Mouse (Mus musculus): Measurements from ENCODE around the gene Nkapd1. TPM values are rescaled to one million over a fixed set of nuclear protein-coding genes. Genes with fewer than 3 reads are reported as not detected.
"Not testable (repeated sequence)": the region's sequence is repeated elsewhere in the genome, so short reads cannot be mapped to it uniquely, and the experiment has no call there.

Gene Nkapd1
- total RNA-seq (2017), result 43.5 and 73.0 TPM in 2 replicates

GRCm38 (mm10) chr9:50616766-50617603, at the start of gene Nkapd1, which contains the start of gene Pih1d2:
TSS of gene Nkapd1 (minus strand) at chr9:50617464.
TSS of gene Pih1d2 (plus strand) at chr9:50617321.
- peak; percentile 84 to 92 for ATAC-seq (replicated peaks in 1 of 2; ENCODE audit: insufficient read depth in 1 of 2, low FRiP score in 2 of 2, low TSS enrichment in 1 of 2, low read depth in 1 of 2, poor library complexity in 2 of 2, severe bottlenecking in 2 of 2)

DNA sequence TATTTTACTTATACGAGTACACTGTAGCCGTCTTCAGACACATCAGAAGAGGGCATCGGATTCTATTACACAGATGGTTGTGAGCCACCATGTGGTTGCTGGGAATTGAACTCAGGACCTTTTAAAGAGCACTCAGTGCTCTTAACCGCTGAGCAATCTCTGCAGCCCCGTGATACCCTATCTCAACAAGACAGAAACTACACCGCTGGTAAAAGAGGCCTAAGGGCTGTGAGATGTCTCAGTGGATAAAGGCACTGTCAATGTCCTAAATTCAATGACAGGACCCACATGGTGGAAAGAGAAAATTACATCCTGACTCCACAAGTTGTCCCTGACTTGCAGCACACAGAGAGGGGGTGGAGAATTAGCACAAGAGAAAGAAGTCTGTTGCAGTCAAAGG, 49.2 kb upstream of the Nkapd1 start:
- ATAC-seq (replicated peaks in 1 of 2; ENCODE audit: insufficient read depth in 1 of 2, low FRiP score in 2 of 2, low TSS enrichment in 1 of 2, low read depth in 1 of 2, poor library complexity in 2 of 2, severe bottlenecking in 2 of 2), result no peak

- ATAC-seq (replicated peaks in 1 of 2; ENCODE audit: insufficient read depth in 1 of 2, low FRiP score in 2 of 2, low TSS enrichment in 1 of 2, low read depth in 1 of 2, poor library complexity in 2 of 2, severe bottlenecking in 2 of 2), result no peak
Measured at GRCm38 (mm10) chr9:50664826-50665225, 47.6 kb upstream of the Nkapd1 start.

GRCm38 (mm10) chr9:50660431-50660830, 43.2 kb upstream of the Nkapd1 start:
- ATAC-seq (replicated peaks in 1 of 2; ENCODE audit: insufficient read depth in 1 of 2, low FRiP score in 2 of 2, low TSS enrichment in 1 of 2, low read depth in 1 of 2, poor library complexity in 2 of 2, severe bottlenecking in 2 of 2), result no peak; a peak in 1 of 4 replicates

DNA sequence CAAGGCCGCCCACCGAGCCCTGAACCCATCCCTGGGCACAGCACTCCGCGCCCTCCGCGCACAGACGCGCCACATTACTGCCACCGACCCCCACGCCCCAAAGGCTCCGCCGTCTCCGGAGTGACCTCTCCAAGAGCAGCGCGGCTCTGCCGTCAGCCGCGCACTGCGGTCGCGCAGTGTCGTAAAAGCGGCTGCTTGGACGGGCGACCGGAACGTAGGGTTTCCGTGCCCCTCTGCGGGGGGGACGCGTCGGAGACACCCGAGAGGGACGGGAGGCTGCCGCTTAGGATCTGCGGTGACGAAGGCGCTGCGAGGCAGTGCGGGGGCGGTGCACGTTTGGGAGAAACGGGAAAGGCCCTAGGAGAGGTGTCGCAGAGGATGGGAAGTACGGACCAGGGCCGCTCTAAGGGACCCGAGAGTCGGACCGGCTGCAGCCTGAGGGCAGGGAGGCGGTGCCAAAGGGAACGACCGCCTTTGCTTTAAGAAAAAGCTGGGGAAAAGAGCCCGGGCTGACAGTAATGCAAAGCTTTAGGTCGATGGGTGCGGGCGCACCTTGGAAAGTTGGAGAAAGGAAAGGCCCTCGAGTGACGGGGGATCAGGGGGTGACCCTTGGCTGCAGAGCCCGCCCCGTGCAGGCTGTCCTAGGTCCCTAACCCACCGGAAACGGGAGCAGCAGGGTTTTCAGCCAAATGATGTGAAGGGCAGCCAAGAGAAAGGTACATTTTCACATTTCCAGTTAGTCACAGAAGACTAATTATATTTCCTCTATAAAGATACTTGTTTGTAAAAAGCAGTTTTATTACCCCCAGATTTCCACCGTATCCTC, 42.3 kb upstream of the Nkapd1 start, which contains the start of gene Dlat:
TSS of gene Dlat (minus strand) at position 389 of the 826 bp plus-strand sequence.
- peak; percentile 86 to 92 for ATAC-seq (replicated peaks in 1 of 2; ENCODE audit: insufficient read depth in 1 of 2, low FRiP score in 2 of 2, low TSS enrichment in 1 of 2, low read depth in 1 of 2, poor library complexity in 2 of 2, severe bottlenecking in 2 of 2)

DNA sequence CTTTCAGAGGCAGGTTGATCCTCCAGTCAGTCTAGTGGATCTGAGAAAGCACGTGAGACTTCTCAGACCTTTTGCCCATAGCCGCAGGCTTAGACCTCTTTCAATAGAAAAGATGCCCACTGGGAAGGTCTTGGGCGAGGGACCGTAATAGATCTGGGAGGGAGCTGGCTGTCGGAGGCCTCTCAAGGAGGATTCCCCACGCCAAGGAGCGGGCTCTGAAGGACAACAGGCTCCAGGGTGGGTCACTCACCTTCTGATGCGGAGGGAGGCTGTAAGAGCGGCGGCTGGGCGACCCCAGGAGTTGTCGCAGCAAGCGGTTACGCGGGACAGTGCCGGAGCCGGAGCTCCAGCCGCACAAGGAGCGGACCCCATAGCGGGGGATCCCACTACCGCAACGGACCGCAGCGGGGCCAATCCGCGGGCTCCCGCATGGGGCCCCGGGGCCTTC, 41.7 kb upstream of the Nkapd1 start:
- ATAC-seq (replicated peaks in 1 of 2; ENCODE audit: insufficient read depth in 1 of 2, low FRiP score in 2 of 2, low TSS enrichment in 1 of 2, low read depth in 1 of 2, poor library complexity in 2 of 2, severe bottlenecking in 2 of 2), result 0 out of 4 replicates have a peak, but pooled peaks of 1 of the 2 experiments have one; percentile 8

- ATAC-seq (replicated peaks in 1 of 2; ENCODE audit: insufficient read depth in 1 of 2, low FRiP score in 2 of 2, low TSS enrichment in 1 of 2, low read depth in 1 of 2, poor library complexity in 2 of 2, severe bottlenecking in 2 of 2), result no peak
Measured at GRCm38 (mm10) chr9:50658391-50658790, 41.1 kb upstream of the Nkapd1 start.

- ATAC-seq (replicated peaks in 1 of 2; ENCODE audit: insufficient read depth in 1 of 2, low FRiP score in 2 of 2, low TSS enrichment in 1 of 2, low read depth in 1 of 2, poor library complexity in 2 of 2, severe bottlenecking in 2 of 2), result no peak
Measured at GRCm38 (mm10) chr9:50650503-50650902, 33.2 kb upstream of the Nkapd1 start.

- ATAC-seq (replicated peaks in 1 of 2; ENCODE audit: insufficient read depth in 1 of 2, low FRiP score in 2 of 2, low TSS enrichment in 1 of 2, low read depth in 1 of 2, poor library complexity in 2 of 2, severe bottlenecking in 2 of 2), result no peak
Measured at GRCm38 (mm10) chr9:50646826-50647370, 29.6 kb upstream of the Nkapd1 start.

- ATAC-seq (replicated peaks in 1 of 2; ENCODE audit: insufficient read depth in 1 of 2, low FRiP score in 2 of 2, low TSS enrichment in 1 of 2, low read depth in 1 of 2, poor library complexity in 2 of 2, severe bottlenecking in 2 of 2), result no peak
Measured at GRCm38 (mm10) chr9:50634270-50634669, 17.0 kb upstream of the Nkapd1 start.

- 0 out of 4 replicates have a peak, but pooled peaks of 1 of the 2 experiments have one; percentile 37 for ATAC-seq (replicated peaks in 1 of 2; ENCODE audit: insufficient read depth in 1 of 2, low FRiP score in 2 of 2, low TSS enrichment in 1 of 2, low read depth in 1 of 2, poor library complexity in 2 of 2, severe bottlenecking in 2 of 2)
Measured at GRCm38 (mm10) chr9:50633059-50633458, 15.8 kb upstream of the Nkapd1 start.

GRCm38 (mm10) chr9:50632016-50632688, 14.9 kb upstream of the Nkapd1 start:
- ATAC-seq (replicated peaks in 1 of 2; ENCODE audit: insufficient read depth in 1 of 2, low FRiP score in 2 of 2, low TSS enrichment in 1 of 2, low read depth in 1 of 2, poor library complexity in 2 of 2, severe bottlenecking in 2 of 2), result no peak

- ATAC-seq (replicated peaks in 1 of 2; ENCODE audit: insufficient read depth in 1 of 2, low FRiP score in 2 of 2, low TSS enrichment in 1 of 2, low read depth in 1 of 2, poor library complexity in 2 of 2, severe bottlenecking in 2 of 2), result not testable (repeated sequence)
Measured at GRCm38 (mm10) chr9:50630903-50631302, 13.6 kb upstream of the Nkapd1 start.

DNA sequence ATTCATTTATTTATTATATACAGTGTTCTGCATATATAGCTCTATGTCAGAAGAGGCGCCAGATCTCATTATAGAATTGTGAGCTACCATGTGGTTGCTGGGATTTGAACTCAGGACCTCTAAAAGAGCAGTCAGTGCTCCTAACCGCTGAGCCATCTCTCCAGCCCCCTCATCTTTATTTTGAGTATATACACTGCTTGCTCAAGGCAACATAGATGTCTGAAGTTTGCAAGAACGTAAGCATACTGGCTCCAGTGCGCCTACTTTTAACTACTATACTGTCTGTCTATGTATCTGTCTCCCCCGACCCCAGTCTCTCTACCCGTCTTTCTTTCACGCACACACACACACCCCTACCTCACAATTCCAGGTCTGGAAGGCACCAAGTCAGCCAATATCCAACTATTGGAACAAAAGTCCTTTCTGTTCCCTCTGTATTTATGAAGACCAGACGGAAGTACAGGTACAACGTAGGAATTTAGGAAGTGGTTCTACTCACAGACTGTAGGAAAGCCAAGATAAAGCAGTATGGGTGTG, 598 bp upstream of the Nkapd1 start:
- no peak for ATAC-seq (replicated peaks in 1 of 2; ENCODE audit: insufficient read depth in 1 of 2, low FRiP score in 2 of 2, low TSS enrichment in 1 of 2, low read depth in 1 of 2, poor library complexity in 2 of 2, severe bottlenecking in 2 of 2)

DNA sequence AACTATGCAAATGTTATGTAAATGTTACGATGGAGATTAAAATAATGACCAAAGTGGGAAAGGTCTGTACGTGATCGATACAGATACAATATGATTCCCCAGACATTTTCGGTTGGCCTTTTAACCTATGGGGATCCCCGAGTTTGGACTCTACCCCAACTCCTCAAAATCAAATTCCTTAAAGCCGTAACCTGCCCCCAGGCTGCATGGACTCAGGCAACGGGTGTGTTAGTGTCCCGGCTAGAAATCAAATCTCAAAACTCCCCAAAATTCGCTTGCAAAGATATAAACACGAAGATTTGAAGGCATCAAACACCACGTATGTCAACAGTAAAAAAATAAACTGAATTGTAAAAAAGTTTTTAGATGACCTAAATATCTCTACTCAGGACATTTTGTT, 1.1 kb downstream of the Nkapd1 start:
- ATAC-seq (replicated peaks in 1 of 2; ENCODE audit: insufficient read depth in 1 of 2, low FRiP score in 2 of 2, low TSS enrichment in 1 of 2, low read depth in 1 of 2, poor library complexity in 2 of 2, severe bottlenecking in 2 of 2), result no peak

- ATAC-seq (replicated peaks in 1 of 2; ENCODE audit: insufficient read depth in 1 of 2, low FRiP score in 2 of 2, low TSS enrichment in 1 of 2, low read depth in 1 of 2, poor library complexity in 2 of 2, severe bottlenecking in 2 of 2), result no peak
Measured at GRCm38 (mm10) chr9:50612115-50612514, 5.1 kb downstream of the Nkapd1 start.

- no peak for ATAC-seq (replicated peaks in 1 of 2; ENCODE audit: insufficient read depth in 1 of 2, low FRiP score in 2 of 2, low TSS enrichment in 1 of 2, low read depth in 1 of 2, poor library complexity in 2 of 2, severe bottlenecking in 2 of 2)
Measured at GRCm38 (mm10) chr9:50604338-50604737, 12.9 kb downstream of the Nkapd1 start.

All from hematopoietic stem cell, adult 5-6 weeks (primary cell).